9 mouse cellular contexts compared by ENCODE assay signal in the genomic region with DNA sequence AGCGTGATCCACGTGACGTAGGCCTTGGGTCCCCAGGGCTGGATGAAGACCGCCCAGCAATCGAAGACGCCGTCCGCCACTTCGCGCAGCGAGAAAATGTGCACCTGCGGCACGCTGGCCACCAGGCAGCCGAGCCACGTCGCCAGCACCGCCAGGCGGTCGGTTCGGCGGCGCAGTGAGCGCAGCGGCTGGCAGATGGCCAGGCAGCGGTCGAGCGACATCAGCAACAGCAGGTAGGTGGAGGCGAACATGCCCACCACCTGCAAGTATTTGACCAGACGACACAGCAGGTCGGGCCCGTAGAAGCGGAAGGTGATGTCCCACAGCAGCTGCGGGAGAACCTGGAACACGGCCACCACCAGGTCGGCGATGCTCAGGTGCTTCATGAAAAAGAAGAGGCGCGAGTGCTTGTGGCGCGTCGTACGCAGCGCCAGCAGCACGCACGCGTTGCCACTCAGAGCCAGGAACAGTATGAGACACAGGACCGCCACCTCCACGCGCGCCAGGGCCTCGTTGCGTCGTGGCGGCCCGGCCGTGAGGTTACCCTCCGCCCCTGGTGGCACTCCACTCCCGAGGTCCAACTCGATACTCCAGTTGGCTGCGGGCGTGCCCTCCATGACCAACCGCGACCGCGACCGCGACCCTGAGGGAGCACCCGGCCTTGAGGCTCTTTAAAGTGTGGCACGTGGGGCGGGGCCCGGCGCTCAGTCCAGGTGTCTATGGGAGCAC. TPM values are rescaled to one million over a fixed set of nuclear protein-coding genes. Genes with fewer than 3 reads are reported as not detected.
DNase-seq lines count a peak whose midpoint lies in the region; ATAC-seq lines count a peak whose summit lies in the region.
"Had no signal": no experiment of that assay in that cellular context is flagged by ENCODE, and none has a peak within 500 bp of the region (broad histone marks: within the 10 kb centered on the region; RNA-seq: fewer than 3 reads in every experiment).

No protein-coding gene starts in this region.

- H3K4me3 ChIP-seq in forebrain, embryonic 15.5 days: peak overlapping the region; percentile 39
- H3K4me3 ChIP-seq in neural tube, embryonic 11.5 days (ENCODE audit: low read depth, low read length): peak overlapping the region; percentile 18

- H3K9ac ChIP-seq in forebrain, embryonic 15.5 days (replicated peaks): peak overlapping the region; percentile 6
- no peak overlapping the region; the same call in 1 of the 2 replicates for H3K9ac ChIP-seq in neural tube, embryonic 11.5 days (ENCODE audit: low read length)

- 4% methylated on average over 72 of the region's 72 CpGs for WGBS in forebrain, embryonic 15.5 days
- WGBS in neural tube, embryonic 11.5 days: 4% methylated on average over 72 of the region's 72 CpGs

- peak; percentile 40 for DNase-seq in kidney, adult 18-20 months
- DNase-seq in kidney, adult 9 months: no peak
- peak; percentile 29 for DNase-seq in adrenal gland, postnatal 25 days
- peak; percentile 52 for DNase-seq in kidney, postnatal 10 days
- DNase-seq in neural tube, embryonic 11.5 days (ENCODE audit: low spot score): peak; percentile 56
- DNase-seq in spleen, postnatal 36 days (ENCODE audit: low spot score in 2 of 2): no peak
- no peak for DNase-seq in layer of hippocampus, adult 9-11 months

- no peak overlapping the region for H3K27ac ChIP-seq in forebrain, embryonic 15.5 days (replicated peaks)
- H3K27ac ChIP-seq in neural tube, embryonic 11.5 days (ENCODE audit: low read depth, low read length): no peak overlapping the region

- H3K27me3 ChIP-seq in forebrain, embryonic 15.5 days: peaks cover 29% of the 10 kb centered on the region
- H3K27me3 ChIP-seq in neural tube, embryonic 11.5 days (ENCODE audit: control insufficient read depth, insufficient read depth, low read length): peaks cover 28% of the 10 kb centered on the region
- H3K27me3 ChIP-seq: Patski had no signal

- peak; percentile 48 for ATAC-seq in forebrain, embryonic 15.5 days (replicated peaks)
- peak; percentile 24; the same call in 1 of the 2 replicates for ATAC-seq in neural tube, embryonic 11.5 days (ENCODE audit: insufficient read depth, low FRiP score, low TSS enrichment)
- ATAC-seq: Patski had no signal

- no peaks in the 10 kb centered on the region for H3K9me3 ChIP-seq in forebrain, embryonic 15.5 days
- no peaks in the 10 kb centered on the region for H3K9me3 ChIP-seq in neural tube, embryonic 11.5 days (ENCODE audit: control insufficient read depth, low read length)

- H3K36me3 ChIP-seq in forebrain, embryonic 15.5 days: no peaks in the 10 kb centered on the region
- no peaks in the 10 kb centered on the region for H3K36me3 ChIP-seq in neural tube, embryonic 11.5 days (ENCODE audit: control insufficient read depth, insufficient read depth, low read length)

- peak overlapping the region; percentile 58 for H3K4me2 ChIP-seq in forebrain, embryonic 15.5 days (replicated peaks)
- H3K4me2 ChIP-seq in neural tube, embryonic 11.5 days (ENCODE audit: low read depth): peak overlapping the region; percentile 40

- peaks cover 22% of the 10 kb centered on the region for H3K4me1 ChIP-seq in forebrain, embryonic 15.5 days
- H3K4me1 ChIP-seq in neural tube, embryonic 11.5 days (ENCODE audit: control insufficient read depth, insufficient read depth, low read length): peaks cover 3% of the 10 kb centered on the region; the same call in 1 of the 2 replicates

RNA-seq across cellular contexts. Expression of a gene that starts 0.4 kb away (rescaled TPM):
- 292 and 436 TPM in 2 replicates for total RNA-seq in adrenal gland, postnatal 25 days (2021)
- polyA plus RNA-seq in forebrain, embryonic 15.5 days (2015; fragmentation: Nextera tagmentation; extraction: Ambion mirVana): 0.55 and 0.62 TPM in 2 replicates
- 0.52 and 0.55 TPM in 2 replicates for polyA plus RNA-seq in neural tube, embryonic 11.5 days (2014; fragmentation: Nextera tagmentation; extraction: Ambion mirVana)

RNA-seq across cellular contexts. Expression of a gene that starts 30.0 kb away (rescaled TPM):
- not detected in 2 replicates for total RNA-seq in adrenal gland, postnatal 25 days (2021)
- polyA plus RNA-seq in forebrain, embryonic 15.5 days (2015; fragmentation: Nextera tagmentation; extraction: Ambion mirVana): not detected in 2 replicates
- polyA plus RNA-seq in neural tube, embryonic 11.5 days (2014; fragmentation: Nextera tagmentation; extraction: Ambion mirVana): 0.35 and 0.86 TPM in 2 replicates
- polyA plus RNA-seq: Patski had no signal

Comparison
In these comparisons a context has a peak if more than half of its experiments do, and no peak if none do; other contexts are left out.
1. DNase-seq: peak in kidney, adult 18-20 months (single experiment), adrenal gland, postnatal 25 days (single experiment), kidney, postnatal 10 days (single experiment) and neural tube, embryonic 11.5 days (single experiment); none in kidney, adult 9 months (single experiment), spleen, postnatal 36 days (0 of 2) and layer of hippocampus, adult 9-11 months (single experiment).